In the genomic region with DNA sequence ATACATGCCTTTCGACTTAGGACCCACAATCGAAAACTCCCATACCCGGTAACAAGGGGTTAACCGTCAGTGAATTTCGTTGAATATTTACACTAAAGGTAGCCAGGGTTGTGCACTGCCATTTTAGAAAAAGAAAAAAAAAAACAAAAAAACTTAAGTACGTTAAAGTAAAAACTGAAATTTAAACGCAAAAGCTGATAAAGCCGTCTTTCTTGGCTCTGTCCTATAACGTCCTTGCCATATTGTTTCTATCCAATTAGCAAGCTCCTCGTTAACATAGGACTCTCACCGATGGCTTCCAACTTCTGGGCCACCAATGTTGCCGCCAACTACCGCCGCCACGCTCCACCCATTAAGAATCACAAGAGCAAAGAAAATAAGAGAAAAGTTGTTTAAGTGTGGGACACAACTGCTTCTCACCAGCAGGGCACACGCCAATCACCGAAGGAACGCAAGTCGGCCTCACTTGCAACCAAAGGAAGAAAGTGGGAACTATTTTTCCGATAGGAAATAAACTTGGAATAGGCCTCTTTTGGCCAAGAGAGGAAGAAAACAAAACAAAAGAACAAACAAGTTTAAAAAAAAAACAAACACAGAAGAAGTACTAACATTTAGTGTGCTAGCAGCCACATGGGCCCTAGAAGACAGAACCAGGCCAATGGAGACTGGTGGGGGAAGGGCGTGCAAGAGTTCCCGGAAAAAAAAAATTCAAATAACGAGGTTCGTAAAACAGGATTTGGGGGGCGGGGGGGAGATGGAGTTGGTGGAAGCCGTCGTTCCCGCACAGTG, we compare ENCODE assay signal across 8 mouse cellular contexts. TPM values are rescaled to one million over a fixed set of nuclear protein-coding genes. Genes with fewer than 3 reads are reported as not detected.
DNase-seq lines count a peak whose midpoint lies in the region; ATAC-seq lines count a peak whose summit lies in the region.

No protein-coding gene starts in this region.

- H3K27me3 ChIP-seq in heart, embryonic 11.5 days (ENCODE audit: control insufficient read depth, insufficient read depth, low read length), result no peaks in the 10 kb centered on the region
- no peaks in the 10 kb centered on the region for H3K27me3 ChIP-seq in kidney, embryonic 14.5 days (ENCODE audit: control insufficient read depth, insufficient read depth, low read length)
- H3K27me3 ChIP-seq in lung, embryonic 16.5 days (ENCODE audit: control insufficient read depth, insufficient read depth, low read depth, low read length), result no peaks in the 10 kb centered on the region
- no peaks in the 10 kb centered on the region for H3K27me3 ChIP-seq in neural tube, embryonic 15.5 days (replicated peaks)

- H3K9me3 ChIP-seq in heart, embryonic 11.5 days (replicated peaks; ENCODE audit: control insufficient read depth, low read length), result no peaks in the 10 kb centered on the region
- H3K9me3 ChIP-seq in kidney, embryonic 14.5 days (ENCODE audit: control insufficient read depth, low read length), result no peaks in the 10 kb centered on the region
- no peaks in the 10 kb centered on the region for H3K9me3 ChIP-seq in lung, embryonic 16.5 days (ENCODE audit: control insufficient read depth, low read length)
- no peaks in the 10 kb centered on the region for H3K9me3 ChIP-seq in neural tube, embryonic 15.5 days (replicated peaks)

- DNase-seq in urinary bladder, postnatal 14 days (ENCODE audit: low spot score), result peak; percentile 35
- no peak for DNase-seq in urinary bladder, postnatal 10 days (ENCODE audit: low spot score)
- DNase-seq in cerebellum, postnatal 14 days, result peak; percentile 32 to 36
- DNase-seq in ovary, adult 18-20 months (ENCODE audit: low spot score), result no peak

- H3K27ac ChIP-seq in heart, embryonic 11.5 days (ENCODE audit: low read depth, low read length), result peak overlapping the region; percentile 95
- H3K27ac ChIP-seq in kidney, embryonic 14.5 days (ENCODE audit: low read depth, low read length), result peak overlapping the region; percentile 98
- peak overlapping the region; percentile 99 for H3K27ac ChIP-seq in lung, embryonic 16.5 days (ENCODE audit: low read length)
- peak overlapping the region; percentile 98 for H3K27ac ChIP-seq in neural tube, embryonic 15.5 days (replicated peaks)

- ATAC-seq in heart, embryonic 11.5 days (replicated peaks; ENCODE audit: insufficient number of reproducible peaks, low FRiP score, low TSS enrichment), result no peak
- ATAC-seq in kidney, embryonic 14.5 days (ENCODE audit: low FRiP score, low TSS enrichment), result no peak
- no peak for ATAC-seq in lung, embryonic 16.5 days (ENCODE audit: low read depth)
- no peak for ATAC-seq in neural tube, embryonic 15.5 days (ENCODE audit: low FRiP score)

- peak overlapping the region; percentile 89 for H3K4me2 ChIP-seq in heart, embryonic 11.5 days
- peak overlapping the region; percentile 60 for H3K4me2 ChIP-seq in kidney, embryonic 14.5 days (replicated peaks; ENCODE audit: low read depth, low read length)
- peak overlapping the region; percentile 82 for H3K4me2 ChIP-seq in lung, embryonic 16.5 days (ENCODE audit: low read depth, low read length)
- H3K4me2 ChIP-seq in neural tube, embryonic 15.5 days, result peak overlapping the region; percentile 73

- peak overlapping the region; percentile 89 for H3K9ac ChIP-seq in heart, embryonic 11.5 days (ENCODE audit: low read depth, low read length)
- H3K9ac ChIP-seq in kidney, embryonic 14.5 days (ENCODE audit: low read depth, low read length), result peak overlapping the region; percentile 90
- peak overlapping the region; percentile 91 for H3K9ac ChIP-seq in lung, embryonic 16.5 days (ENCODE audit: low read length)
- peak overlapping the region; percentile 86 for H3K9ac ChIP-seq in neural tube, embryonic 15.5 days (replicated peaks)

- peaks cover 32% of the 10 kb centered on the region for H3K4me1 ChIP-seq in heart, embryonic 11.5 days (ENCODE audit: control insufficient read depth, insufficient read depth, low read length)
- peaks cover 14% of the 10 kb centered on the region for H3K4me1 ChIP-seq in kidney, embryonic 14.5 days (ENCODE audit: control insufficient read depth, insufficient read depth, low read length)
- peaks cover 35% of the 10 kb centered on the region for H3K4me1 ChIP-seq in lung, embryonic 16.5 days (replicated peaks; ENCODE audit: control insufficient read depth, insufficient read depth, low read length)
- H3K4me1 ChIP-seq in neural tube, embryonic 15.5 days, result peaks cover 42% of the 10 kb centered on the region

- WGBS in heart, embryonic 11.5 days (ENCODE audit: insufficient replicate concordance), result under 1% methylated on average over 28 of the region's 28 CpGs
- under 1% methylated on average over 28 of the region's 28 CpGs for WGBS in kidney, embryonic 14.5 days
- WGBS in lung, embryonic 16.5 days, result under 1% methylated on average over 28 of the region's 28 CpGs
- WGBS in neural tube, embryonic 15.5 days, result under 1% methylated on average over 28 of the region's 28 CpGs

- peak overlapping the region; percentile 68 for H3K4me3 ChIP-seq in heart, embryonic 11.5 days (ENCODE audit: low read depth, low read length)
- peak overlapping the region; percentile 76 for H3K4me3 ChIP-seq in kidney, embryonic 14.5 days (ENCODE audit: low read length)
- H3K4me3 ChIP-seq in lung, embryonic 16.5 days (ENCODE audit: low read length), result peak overlapping the region; percentile 76
- peak overlapping the region; percentile 89 for H3K4me3 ChIP-seq in neural tube, embryonic 15.5 days (replicated peaks)

- H3K36me3 ChIP-seq in heart, embryonic 11.5 days (ENCODE audit: control insufficient read depth, insufficient read depth, low read length), result no peaks in the 10 kb centered on the region
- 0 out of 2 replicates have a peak, but pooled peaks cover 2% of the 10 kb centered on the region for H3K36me3 ChIP-seq in kidney, embryonic 14.5 days (ENCODE audit: control insufficient read depth, insufficient read depth, low read length)
- H3K36me3 ChIP-seq in lung, embryonic 16.5 days (ENCODE audit: control insufficient read depth, insufficient read depth, low read length), result no peaks in the 10 kb centered on the region
- no peaks in the 10 kb centered on the region for H3K36me3 ChIP-seq in neural tube, embryonic 15.5 days

RNA-seq across cellular contexts. Expression of gene Thrap3, which starts 0.9 kb away (rescaled TPM):
- polyA plus RNA-seq in heart, embryonic 11.5 days (2014; fragmentation: Nextera tagmentation; extraction: Ambion mirVana), result 131 and 155 TPM in 2 replicates
- 141 and 281 TPM in 2 replicates for polyA plus RNA-seq in kidney, embryonic 14.5 days (2014; fragmentation: Nextera tagmentation; extraction: Ambion mirVana)
- polyA plus RNA-seq in lung, embryonic 16.5 days (2015; fragmentation: Nextera tagmentation; extraction: Ambion mirVana), result 197 and 213 TPM in 2 replicates
- polyA plus RNA-seq in neural tube, embryonic 15.5 days (2015; fragmentation: Nextera tagmentation; extraction: Ambion mirVana), result 127 and 133 TPM in 2 replicates

RNA-seq across cellular contexts. Expression of gene Sh3d21, which starts 38.4 kb away (rescaled TPM):
- polyA plus RNA-seq in heart, embryonic 11.5 days (2014; fragmentation: Nextera tagmentation; extraction: Ambion mirVana), result 2.7 and 3.1 TPM in 2 replicates
- 7.3 and 8.7 TPM in 2 replicates for polyA plus RNA-seq in kidney, embryonic 14.5 days (2014; fragmentation: Nextera tagmentation; extraction: Ambion mirVana)
- 9.2 and 12.3 TPM in 2 replicates for polyA plus RNA-seq in lung, embryonic 16.5 days (2015; fragmentation: Nextera tagmentation; extraction: Ambion mirVana)
- polyA plus RNA-seq in neural tube, embryonic 15.5 days (2015; fragmentation: Nextera tagmentation; extraction: Ambion mirVana), result 1.4 and 2.6 TPM in 2 replicates

RNA-seq across cellular contexts. Expression of gene Eva1b, which starts 54.2 kb away (rescaled TPM):
- polyA plus RNA-seq in heart, embryonic 11.5 days (2014; fragmentation: Nextera tagmentation; extraction: Ambion mirVana), result 31.9 and 33.5 TPM in 2 replicates
- polyA plus RNA-seq in kidney, embryonic 14.5 days (2014; fragmentation: Nextera tagmentation; extraction: Ambion mirVana), result 96.1 and 124 TPM in 2 replicates
- 98.0 and 108 TPM in 2 replicates for polyA plus RNA-seq in lung, embryonic 16.5 days (2015; fragmentation: Nextera tagmentation; extraction: Ambion mirVana)
- 13.3 and 19.1 TPM in 2 replicates for polyA plus RNA-seq in neural tube, embryonic 15.5 days (2015; fragmentation: Nextera tagmentation; extraction: Ambion mirVana)

RNA-seq across cellular contexts. Expression of gene Map7d1, which starts 54.4 kb away (rescaled TPM):
- 37.0 and 44.6 TPM in 2 replicates for polyA plus RNA-seq in heart, embryonic 11.5 days (2014; fragmentation: Nextera tagmentation; extraction: Ambion mirVana)
- 35.6 and 43.3 TPM in 2 replicates for polyA plus RNA-seq in kidney, embryonic 14.5 days (2014; fragmentation: Nextera tagmentation; extraction: Ambion mirVana)
- 26.0 and 26.9 TPM in 2 replicates for polyA plus RNA-seq in lung, embryonic 16.5 days (2015; fragmentation: Nextera tagmentation; extraction: Ambion mirVana)
- 65.4 and 79.7 TPM in 2 replicates for polyA plus RNA-seq in neural tube, embryonic 15.5 days (2015; fragmentation: Nextera tagmentation; extraction: Ambion mirVana)

Comparison
In these comparisons a context has a peak if more than half of its experiments do, and no peak if none do; other contexts are left out.
1. DNase-seq: peak in urinary bladder, postnatal 14 days (single experiment) and cerebellum, postnatal 14 days (2 of 2); none in urinary bladder, postnatal 10 days (single experiment) and ovary, adult 18-20 months (single experiment).
2. Peak in every context shown above with its lines, with median percentiles within 50 percentile points of each other: H3K27ac ChIP-seq, H3K4me2 ChIP-seq, H3K4me3 ChIP-seq and H3K9ac ChIP-seq.